Mouse (Mus musculus) frontal cortex, adult (tissue): ENCODE data around the gene Abr.
A peak's percentile ranks its signal among the peaks of the same experiment; 100 is the strongest.

Experiments used
- ATAC-seq: cut with Nextera tagmentation; 2 replicates; pipeline ENCODE4 v1.9.2; 2017; ENCODE audit warnings: mild to moderate bottlenecking, moderate library complexity, mixed read lengths; ENCODE audit not compliant: low TSS enrichment

The Abr gene

DNA sequence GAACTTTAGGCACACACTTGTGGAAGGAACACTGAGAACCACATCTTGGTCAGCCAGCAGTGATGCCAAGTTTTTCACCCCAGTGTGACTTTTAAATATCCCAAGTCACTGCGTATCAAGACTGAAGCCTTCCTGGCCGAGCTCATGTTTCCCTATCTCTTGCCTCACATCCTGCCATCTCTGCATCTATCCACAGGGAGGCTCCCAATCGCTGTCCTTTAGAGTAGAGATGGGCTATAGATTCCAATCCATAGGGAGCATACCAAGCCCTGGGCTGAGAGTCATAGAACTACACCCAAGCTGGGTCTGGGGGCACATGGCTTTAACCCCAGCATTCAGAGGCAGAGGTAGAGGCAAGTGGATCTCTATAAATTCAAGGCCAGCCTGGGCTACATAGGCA, 162.6 kb downstream of the Abr start:
- ATAC-seq = no peak

- ATAC-seq = no peak
Observed at GRCm38 (mm10) chr11:76458730-76459129, 163.4 kb downstream of the Abr start.

DNA sequence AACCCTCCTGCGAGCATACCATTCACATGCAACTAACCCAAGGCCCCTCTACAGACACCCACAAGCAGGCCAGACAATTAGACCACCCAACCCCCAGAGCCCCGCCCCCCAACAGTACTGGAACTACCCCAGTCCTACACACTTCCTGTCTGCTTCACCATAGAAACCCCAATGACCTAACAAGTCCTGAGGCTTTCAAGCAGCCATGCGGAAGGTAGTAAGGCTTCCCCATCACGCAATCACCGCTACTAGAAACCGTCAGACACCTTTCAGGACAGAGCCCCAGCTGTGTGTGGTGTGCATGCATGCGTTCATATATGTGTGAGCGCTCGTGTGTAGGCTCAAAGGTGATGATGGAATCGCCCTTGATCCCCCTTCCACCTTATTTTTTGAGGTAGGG, 165.2 kb downstream of the Abr start:
- ATAC-seq = no peak

DNA sequence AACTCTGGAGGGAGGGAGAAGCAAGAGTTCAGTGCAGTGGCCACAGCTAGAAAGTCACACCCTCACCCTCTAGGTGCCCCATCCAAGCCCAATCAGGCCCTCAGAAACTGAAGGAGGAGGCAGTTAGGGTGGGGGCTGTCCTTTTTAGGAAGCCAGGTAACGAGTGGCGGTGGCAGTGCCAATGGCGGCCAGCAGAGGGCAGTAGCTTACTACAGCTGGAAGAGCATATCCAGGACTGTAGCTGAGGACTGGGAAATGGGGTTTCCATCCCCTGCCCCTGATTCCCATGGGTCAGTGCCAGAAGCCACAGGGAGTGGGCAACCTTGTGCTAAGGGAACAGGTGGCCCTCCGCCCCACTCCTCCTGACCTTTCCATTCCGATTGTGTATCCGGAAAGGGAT, 165.9 kb downstream of the Abr start:
- peak; percentile 39; the same call in 1 of the 2 replicates for ATAC-seq

GRCm38 (mm10) chr11:76454492-76454891, 167.6 kb downstream of the Abr start:
- peak; percentile 66 for ATAC-seq

DNA sequence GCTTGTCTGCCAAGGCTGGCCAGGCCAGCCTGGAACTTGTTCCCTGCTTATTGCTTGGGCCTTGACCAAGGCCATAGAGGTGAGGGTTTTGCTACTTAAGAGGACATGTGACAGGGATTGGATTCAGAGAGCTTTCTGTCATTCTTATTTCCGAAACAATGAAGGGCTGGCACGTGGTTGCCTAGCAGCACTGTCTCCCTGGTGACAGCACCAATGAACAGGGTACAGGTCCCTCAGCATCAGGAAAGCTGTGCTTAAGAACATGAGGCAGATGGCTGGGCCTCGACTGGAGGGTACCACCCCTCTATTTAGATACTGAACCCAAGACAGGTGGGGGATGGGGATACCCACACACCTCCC, 171.9 kb downstream of the Abr start:
- no peak for ATAC-seq

- ATAC-seq = peak; percentile 73
Observed at GRCm38 (mm10) chr11:76449520-76450201, 172.5 kb downstream of the Abr start.

DNA sequence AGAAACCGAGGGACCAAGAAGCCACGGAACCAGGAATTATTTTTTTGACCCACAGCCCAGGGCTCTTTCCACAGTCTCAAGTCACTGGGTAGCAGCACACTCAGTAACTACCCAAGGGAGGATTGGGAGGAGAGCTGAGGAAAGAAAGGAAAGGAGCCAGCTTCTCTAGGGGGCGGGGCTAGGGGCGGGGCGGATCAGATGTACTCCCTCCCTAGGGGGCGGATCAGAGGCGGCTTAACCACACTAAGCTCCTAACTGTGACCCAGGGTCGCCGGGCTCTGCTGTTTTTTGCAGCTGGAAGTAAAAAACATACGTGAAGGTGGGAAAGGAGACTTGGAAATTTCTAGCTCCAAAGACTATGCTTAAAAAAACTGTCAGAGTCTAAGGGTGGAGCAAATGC, 175.9 kb downstream of the Abr start:
- ATAC-seq = no peak

DNA sequence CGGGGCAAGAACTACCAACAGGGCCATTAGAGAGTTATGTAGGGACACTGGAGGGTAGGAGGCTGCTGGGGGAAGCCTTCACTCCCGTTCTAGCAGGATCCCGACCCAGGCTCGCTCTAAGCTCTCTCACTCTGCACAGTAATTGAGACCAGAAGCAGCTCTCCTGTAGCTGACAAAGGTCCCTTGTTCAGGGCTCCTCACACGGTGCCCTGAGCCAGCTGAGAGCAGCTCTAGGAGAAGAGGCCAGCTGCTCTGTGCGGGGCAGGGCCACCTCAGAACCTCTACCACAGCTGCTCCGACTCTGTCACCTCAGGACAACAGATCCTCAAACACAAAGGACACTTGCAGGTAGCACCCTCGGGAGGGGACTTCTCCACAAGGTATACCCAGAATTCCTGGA, 176.7 kb downstream of the Abr start:
- no peak for ATAC-seq

GRCm38 (mm10) chr11:76439666-76440065, 182.4 kb downstream of the Abr start:
- peak; percentile 56 for ATAC-seq

- peak; percentile 53 for ATAC-seq
Observed at GRCm38 (mm10) chr11:76436864-76437437, 185.2 kb downstream of the Abr start.

DNA sequence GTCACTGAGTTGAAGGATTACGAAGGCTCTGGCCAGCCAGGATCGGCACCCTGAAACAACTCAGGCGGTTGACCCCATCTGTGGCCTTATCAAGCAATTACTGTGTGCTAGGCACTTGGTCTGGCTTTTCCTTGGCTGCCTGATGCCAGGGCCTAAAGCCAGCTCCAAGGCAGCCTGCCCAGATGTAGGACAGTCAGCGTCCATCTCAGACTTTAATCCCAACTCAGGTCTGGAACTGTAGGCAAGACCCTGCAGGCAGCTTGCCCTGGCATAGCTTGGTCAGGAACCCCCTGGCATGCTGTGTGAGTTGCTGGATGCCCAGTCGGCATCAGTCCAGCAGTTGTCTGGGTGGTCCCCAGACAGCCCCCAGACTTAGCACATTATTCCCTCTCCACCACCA, 186.1 kb downstream of the Abr start:
- no peak for ATAC-seq

- ATAC-seq = no peak
Observed at GRCm38 (mm10) chr11:76429966-76430631, 192.0 kb downstream of the Abr start.

- ATAC-seq = no peak
Observed at GRCm38 (mm10) chr11:76429556-76429955, 192.6 kb downstream of the Abr start.

DNA sequence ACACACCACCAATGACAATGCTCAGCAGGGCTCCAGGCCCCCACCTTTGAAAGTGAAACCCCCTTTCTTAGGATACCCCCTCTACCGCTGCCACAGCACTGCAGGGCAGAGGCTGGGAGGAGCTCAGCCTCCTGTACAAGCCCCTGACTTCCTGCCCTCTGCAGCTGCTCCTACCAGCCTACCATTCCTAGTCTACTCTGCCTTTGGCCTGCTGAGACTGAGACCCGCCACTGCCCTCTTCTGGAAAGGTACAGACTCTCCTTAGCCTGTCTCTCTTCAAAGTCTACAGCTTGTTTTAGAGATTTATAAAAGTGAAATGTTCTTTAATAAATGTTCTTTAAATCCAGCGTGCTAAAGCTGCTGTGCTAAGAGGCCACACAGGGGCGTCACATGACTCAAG, 193.1 kb downstream of the Abr start:
- no peak for ATAC-seq

GRCm38 (mm10) chr11:76427781-76428180, 194.3 kb downstream of the Abr start:
- peak; percentile 20 for ATAC-seq

GRCm38 (mm10) chr11:76425749-76426148, 196.4 kb downstream of the Abr start:
- ATAC-seq = peak; percentile 47; the same call in 1 of the 2 replicates

DNA sequence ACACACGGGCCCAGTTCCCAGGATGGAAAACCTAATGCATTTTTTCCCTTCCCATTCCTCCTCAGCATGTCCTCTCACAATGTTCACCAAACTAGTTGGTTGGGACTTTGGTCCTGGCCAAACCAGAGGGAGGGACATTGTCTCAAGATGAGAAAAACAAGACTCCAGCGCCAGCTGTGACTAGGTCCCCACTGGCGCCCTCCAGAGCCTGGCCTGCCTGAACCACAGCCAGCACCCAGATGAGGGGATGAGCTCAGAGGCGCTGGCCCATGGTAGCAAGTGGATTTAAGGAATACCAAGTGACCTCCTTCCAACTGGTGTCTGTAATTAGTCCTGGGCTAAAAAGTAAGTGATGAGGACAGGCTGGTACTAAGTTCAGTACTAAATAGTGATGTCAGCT, 201.2 kb downstream of the Abr start:
- no peak for ATAC-seq

GRCm38 (mm10) chr11:76419179-76419578, 202.9 kb downstream of the Abr start:
- ATAC-seq = no peak

DNA sequence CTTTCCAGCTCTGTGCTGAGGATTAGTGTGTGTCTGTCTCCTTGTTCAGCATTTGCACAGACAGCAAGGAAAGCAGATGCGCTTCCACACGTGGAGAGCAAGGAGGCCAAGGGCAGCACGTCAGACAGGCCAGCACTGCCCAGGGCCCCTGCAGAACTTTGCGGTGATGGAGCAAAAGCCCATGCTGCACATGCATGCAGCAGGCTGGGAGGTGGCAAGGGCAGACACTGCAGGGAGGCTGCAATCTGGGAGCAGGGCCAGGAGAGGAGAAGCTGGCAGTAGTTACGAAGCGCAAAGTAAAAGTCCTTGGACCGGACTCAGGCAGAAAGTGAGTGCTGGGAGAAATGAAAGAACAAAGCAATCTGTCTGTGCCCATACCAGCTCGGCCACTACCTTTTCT, 203.7 kb downstream of the Abr start:
- peak; percentile 34 for ATAC-seq

GRCm38 (mm10) chr11:76415985-76416384, 206.1 kb downstream of the Abr start:
- no peak for ATAC-seq

DNA sequence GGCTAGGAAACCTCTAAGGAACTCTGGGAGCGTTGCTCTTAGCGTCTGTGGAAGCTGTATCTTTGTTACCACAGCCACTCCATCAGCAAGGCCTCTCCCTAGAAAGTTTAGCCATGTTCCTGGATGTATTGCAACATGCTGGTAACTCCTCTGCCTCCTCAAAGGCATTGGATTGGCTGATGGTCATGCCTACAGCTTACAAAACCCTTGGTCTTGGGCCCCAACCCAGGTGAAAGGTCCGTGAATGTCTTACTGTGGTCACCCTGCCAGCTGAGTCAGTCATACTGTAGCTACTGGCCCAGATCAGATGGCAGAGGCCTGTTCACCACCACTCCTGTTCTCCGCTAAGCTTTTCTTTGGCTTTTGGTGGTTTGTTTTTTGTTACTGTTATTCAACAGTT, 207.1 kb downstream of the Abr start:
- ATAC-seq = no peak

DNA sequence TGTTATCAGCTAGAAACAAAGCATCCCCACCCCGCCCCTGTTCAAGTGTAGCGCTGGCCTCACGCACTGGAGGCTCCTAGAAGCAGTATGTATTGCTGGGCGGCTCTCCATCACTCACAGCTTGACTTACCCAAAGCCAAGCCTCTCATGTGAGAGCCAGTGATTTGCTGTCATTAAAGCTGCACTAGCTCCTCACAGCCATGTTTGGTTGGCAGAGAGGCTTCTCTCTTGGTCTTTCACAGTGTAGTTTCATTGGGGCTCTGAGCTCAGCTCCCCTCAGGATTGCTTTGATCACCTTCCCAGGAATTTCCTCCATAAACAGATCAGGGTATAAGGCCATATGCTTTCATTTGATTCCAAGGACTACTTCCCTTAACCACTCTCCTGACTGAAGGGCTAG, 208.9 kb downstream of the Abr start:
- ATAC-seq = no peak
